Mouse (Mus musculus) common myeloid progenitor, adult 5-6 weeks (primary cell): ENCODE measurements at regions not wholly inside any gene's neighbourhood (a gene's known extent, or its start where the extent isn't known, plus 50 kb on each side); places are given as distances from the start of the nearest gene placed in this dataset.

Experiments used
- ATAC-seq: replicated peaks from 2 replicates; pipeline ENCODE4 v1.8.0; 2016; ENCODE audit warnings: low read depth, mild to moderate bottlenecking, moderate TSS enrichment, inconsistent platforms; ENCODE audit not compliant: poor library complexity, severe bottlenecking

DNA sequence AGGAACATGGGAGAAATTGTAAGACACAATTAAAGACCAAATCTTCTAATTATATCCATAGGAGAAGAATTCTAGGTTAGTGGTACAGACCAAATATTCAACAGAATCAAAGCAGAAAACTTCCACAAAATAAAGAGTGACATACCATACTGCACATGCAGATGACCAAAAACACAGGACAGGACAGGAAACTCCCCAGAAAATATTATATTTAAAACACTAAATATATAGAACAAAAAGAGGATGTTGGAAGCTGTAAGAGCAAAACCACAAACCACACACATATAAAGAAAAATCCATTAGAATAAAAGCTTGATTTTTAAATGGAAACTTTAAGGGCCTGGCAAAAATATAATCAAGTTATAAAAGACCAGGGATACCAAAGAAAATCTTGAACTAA lies 66.5 kb downstream of the Htr1b start:
- ATAC-seq, result peak; percentile 71

DNA sequence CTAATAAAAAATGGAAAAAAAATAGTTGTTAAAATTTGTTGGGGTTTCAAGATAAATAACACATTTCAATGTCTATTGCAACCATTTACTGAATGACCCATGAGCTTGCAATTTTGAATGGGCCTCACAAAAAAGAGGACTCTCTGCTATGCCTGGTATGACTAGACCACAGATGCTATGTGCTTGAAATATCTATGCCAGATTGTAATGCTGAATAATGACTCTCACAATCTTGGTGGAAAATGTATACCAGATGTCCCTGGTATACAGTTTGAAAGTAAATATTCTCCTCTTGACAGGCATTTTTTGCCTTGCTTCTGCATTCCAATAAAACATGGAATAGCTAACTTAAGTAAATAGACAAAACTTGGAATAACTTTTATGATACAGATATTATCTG lies 95.3 kb downstream of the Htr1b start:
- no peak for ATAC-seq
